Mouse (Mus musculus): ENCODE data around the gene Atp6ap1. TPM values are rescaled to one million over a fixed set of nuclear protein-coding genes. Genes with fewer than 3 reads are reported as not detected.
A peak's percentile ranks its signal among the peaks of the same experiment; 100 is the strongest.

Atp6ap1 gene
- polyA plus RNA-seq, 1 experiment from 2014 or later, result 149 TPM

DNA sequence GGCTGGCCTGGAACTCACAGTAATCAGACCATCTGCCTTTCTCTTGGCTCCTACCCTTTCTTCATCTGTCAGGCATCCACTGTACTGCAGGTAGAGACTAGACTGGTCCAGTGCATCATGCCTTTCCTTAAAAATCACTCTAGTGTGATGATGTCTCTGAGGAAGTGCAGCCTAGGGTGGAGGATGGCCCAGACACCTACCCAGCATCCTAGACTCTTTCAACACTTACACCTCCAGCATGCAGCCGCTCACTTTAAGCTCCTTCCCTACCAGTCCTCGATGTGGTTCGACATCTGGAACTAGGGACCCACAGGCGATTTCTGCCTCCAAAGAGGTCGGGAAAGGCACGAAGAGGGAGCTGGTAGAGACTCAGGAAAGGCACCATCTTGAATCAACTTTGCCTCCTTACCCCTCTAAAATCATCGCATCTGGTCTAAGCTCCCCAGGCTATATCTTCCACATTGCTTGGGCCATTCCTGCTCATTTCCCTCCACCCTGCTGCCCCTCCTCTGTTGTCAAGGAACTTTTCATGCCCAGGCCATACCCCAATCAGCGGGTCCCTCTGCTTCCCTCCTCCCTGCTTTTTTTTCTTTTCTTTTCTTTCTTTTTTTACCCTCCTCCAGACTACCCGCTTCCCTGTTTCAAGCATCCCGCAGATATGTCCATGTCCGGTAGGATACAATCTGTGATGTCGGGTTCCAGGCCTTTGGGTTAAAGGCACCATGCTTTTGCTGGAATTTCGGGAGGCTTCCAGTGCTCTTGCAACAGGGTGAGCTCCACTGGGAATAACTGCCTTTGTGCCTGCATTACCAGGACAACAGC is 56.0 kb downstream of the Atp6ap1 start:
- Histone ChIP-seq H3K9ac (ENCODE audit: low read length) (peak overlapping the region; percentile 70), H3K27ac (ENCODE audit: low read length) (0 out of 2 replicates have a peak overlapping the region, but pooled peaks have one; percentile 23), H3K4me1 (ENCODE audit: control insufficient read depth, insufficient read depth, low read length) (no peaks in the 10 kb centered on the region), H3K27me3 (ENCODE audit: control insufficient read depth, insufficient read depth, low read length) (no peaks in the 10 kb centered on the region), H3K4me3 (replicated peaks; ENCODE audit: low read length) (peak overlapping the region; percentile 51), H3K36me3 (ENCODE audit: control insufficient read depth, insufficient read depth, low read length) (no peaks in the 10 kb centered on the region), H3K9me3 (replicated peaks; ENCODE audit: control insufficient read depth, low read length) (no peaks in the 10 kb centered on the region), H3K4me2 (ENCODE audit: low read depth, low read length) (peak overlapping the region; percentile 60)
- ATAC-seq (ENCODE audit: insufficient read depth, low FRiP score), result peak; percentile 13; the same call in 1 of the 2 replicates
- WGBS, result 21% methylated on average over 13 of the region's 13 CpGs

DNA sequence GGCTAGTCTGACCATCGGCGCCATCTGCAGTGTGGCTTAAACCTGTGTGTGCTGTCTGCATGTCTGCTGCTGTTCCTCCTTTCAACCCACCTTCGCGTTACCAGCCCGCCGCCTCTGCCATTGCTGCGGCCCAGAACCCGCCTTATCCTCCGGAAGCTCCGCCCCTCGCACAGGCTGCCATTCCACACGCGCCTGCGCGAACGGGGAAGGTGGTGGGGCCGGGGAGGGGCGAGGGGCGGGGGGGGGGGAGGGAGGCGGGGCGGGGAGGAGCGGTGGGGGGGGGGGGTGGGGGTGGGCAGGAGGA is 56.5 kb downstream of the Atp6ap1 start, which contains the start of gene Lage3:
Lage3 (minus strand) TSS at position 152 of the 304 bp plus-strand sequence.
- peak within 1 kb of the TSS; percentile 51 for H3K4me3 ChIP-seq (replicated peaks; ENCODE audit: low read length)
- no peaks in the 10 kb centered on the region for H3K27me3 ChIP-seq (ENCODE audit: control insufficient read depth, insufficient read depth, low read length)
- 0 out of 2 replicates have a peak within 1 kb of the TSS, but pooled peaks have one; percentile 23 for H3K27ac ChIP-seq (ENCODE audit: low read length)
- peak within 1 kb of the TSS; percentile 60 for H3K4me2 ChIP-seq (ENCODE audit: low read depth, low read length)
- no peaks in the 10 kb centered on the region for H3K4me1 ChIP-seq (ENCODE audit: control insufficient read depth, insufficient read depth, low read length)
- 22% methylated on average over 11 of the region's 22 CpGs for WGBS
- H3K9me3 ChIP-seq (replicated peaks; ENCODE audit: control insufficient read depth, low read length), result no peaks in the 10 kb centered on the region
- peak within 1 kb of the TSS; percentile 70 for H3K9ac ChIP-seq (ENCODE audit: low read length)
- H3K36me3 ChIP-seq (ENCODE audit: control insufficient read depth, insufficient read depth, low read length), result no peaks in the 10 kb centered on the region
- ATAC-seq (ENCODE audit: insufficient read depth, low FRiP score), result peak; percentile 85

Small RNA genes lying within 50 kb of the gene (microRNA-seq; reads per million reads assigned to microRNA genes)
- gene Mir7091 (not detected), gene Mir7092 (0.66 reads per million)

Other genes with a start within 250 kb of the Atp6ap1 start
- not detected in 2 replicates for gene Opn1mw, start 169.6 kb upstream of the Atp6ap1 start, polyA plus RNA-seq (2015; fragmentation: Nextera tagmentation; extraction: Ambion mirVana)
- gene Mecp2, start 161.7 kb upstream of the Atp6ap1 start, polyA plus RNA-seq (2015; fragmentation: Nextera tagmentation; extraction: Ambion mirVana), result 10.5 and 10.6 TPM in 2 replicates
- gene Tex28, start 129.3 kb upstream of the Atp6ap1 start, polyA plus RNA-seq (2015; fragmentation: Nextera tagmentation; extraction: Ambion mirVana), result not detected in 2 replicates
- gene Tktl1, start 119.8 kb upstream of the Atp6ap1 start, polyA plus RNA-seq (2015; fragmentation: Nextera tagmentation; extraction: Ambion mirVana), result not detected in 2 replicates
- 498 and 560 TPM in 2 replicates for gene Flna, start 47.3 kb upstream of the Atp6ap1 start, polyA plus RNA-seq (2015; fragmentation: Nextera tagmentation; extraction: Ambion mirVana)
- 22.5 and 26.8 TPM in 2 replicates for gene Emd, start 42.4 kb upstream of the Atp6ap1 start, polyA plus RNA-seq (2015; fragmentation: Nextera tagmentation; extraction: Ambion mirVana)
- 666 and 804 TPM in 2 replicates for gene Rpl10, start 26.3 kb upstream of the Atp6ap1 start, polyA plus RNA-seq (2015; fragmentation: Nextera tagmentation; extraction: Ambion mirVana)
- 79.1 and 81.0 TPM in 2 replicates for gene Taz, start 15.2 kb upstream of the Atp6ap1 start, polyA plus RNA-seq (2015; fragmentation: Nextera tagmentation; extraction: Ambion mirVana)
- 14.8 and 18.7 TPM in 2 replicates for gene Dnase1l1, start 14.8 kb upstream of the Atp6ap1 start, polyA plus RNA-seq (2015; fragmentation: Nextera tagmentation; extraction: Ambion mirVana)
- gene Gdi1, start 7.9 kb downstream of the Atp6ap1 start, polyA plus RNA-seq (2015; fragmentation: Nextera tagmentation; extraction: Ambion mirVana), result 218 and 219 TPM in 2 replicates
- gene Fam50a, start 15.9 kb downstream of the Atp6ap1 start, polyA plus RNA-seq (2015; fragmentation: Nextera tagmentation; extraction: Ambion mirVana), result 63.2 and 66.9 TPM in 2 replicates
- 16.8 and 18.4 TPM in 2 replicates for gene Plxna3, start 32.0 kb downstream of the Atp6ap1 start, polyA plus RNA-seq (2015; fragmentation: Nextera tagmentation; extraction: Ambion mirVana)
- gene Lage3, start 56.5 kb downstream of the Atp6ap1 start, polyA plus RNA-seq (2015; fragmentation: Nextera tagmentation; extraction: Ambion mirVana), result 94.3 and 105 TPM in 2 replicates
- 67.0 and 72.8 TPM in 2 replicates for gene Ubl4a, start 76.1 kb downstream of the Atp6ap1 start, polyA plus RNA-seq (2015; fragmentation: Nextera tagmentation; extraction: Ambion mirVana)
- gene Slc10a3, start 76.3 kb downstream of the Atp6ap1 start, polyA plus RNA-seq (2015; fragmentation: Nextera tagmentation; extraction: Ambion mirVana), result 18.6 and 21.4 TPM in 2 replicates
- gene Fam3a, start 96.2 kb downstream of the Atp6ap1 start, polyA plus RNA-seq (2015; fragmentation: Nextera tagmentation; extraction: Ambion mirVana), result 36.2 and 40.4 TPM in 2 replicates
- 22.8 and 24.4 TPM in 2 replicates for gene Ikbkg, start 96.2 kb downstream of the Atp6ap1 start, polyA plus RNA-seq (2015; fragmentation: Nextera tagmentation; extraction: Ambion mirVana)
- 84.5 and 109 TPM in 2 replicates for gene G6pdx, start 132.1 kb downstream of the Atp6ap1 start, polyA plus RNA-seq (2015; fragmentation: Nextera tagmentation; extraction: Ambion mirVana)
- gene Gm6880, start 184.3 kb downstream of the Atp6ap1 start, polyA plus RNA-seq (2015; fragmentation: Nextera tagmentation; extraction: Ambion mirVana), result not detected in 2 replicates